Mouse (Mus musculus): ENCODE measurements around the gene Ghrh.

DNA sequence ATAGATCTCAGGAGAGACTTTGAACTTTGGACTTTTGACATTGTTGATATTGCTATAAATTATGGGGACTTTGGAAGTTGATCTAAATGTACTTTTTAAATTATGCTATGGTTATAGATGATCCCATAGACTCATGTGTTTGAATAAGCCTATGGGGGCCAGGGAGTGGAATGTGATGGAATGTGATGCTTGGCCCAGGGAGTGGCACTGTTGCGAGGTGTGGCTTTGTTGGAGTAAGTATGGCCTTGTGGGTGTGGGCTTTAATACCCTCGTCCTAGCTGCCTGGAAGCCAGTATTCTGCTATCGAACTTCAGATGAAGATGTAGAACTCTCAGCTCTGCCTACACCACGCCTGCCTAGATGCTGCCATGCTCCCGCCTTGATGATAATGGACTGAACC is 12.7 kb upstream of the Ghrh start:
- TF ChIP-seq EP300 (IDR thresholded peaks at IDR 0.05; ENCODE audit: low read depth) (no peak), CTCF (IDR thresholded peaks at IDR 0.05; ENCODE audit: low read depth) (no peak)
